Mouse (Mus musculus): ENCODE measurements at regions not wholly inside any gene's neighbourhood (a gene's known extent, or its start where the extent isn't known, plus 50 kb on each side); places are given as distances from the start of the nearest gene placed in this dataset.

- TF ChIP-seq POLR2A (IDR thresholded peaks at IDR 0.05; ENCODE audit: control insufficient read depth in 1 of 2, insufficient read depth in 1 of 2, low read depth in 1 of 2, low read length in 2 of 2, poor library complexity in 1 of 2) (no peak), ZC3H11A (IDR thresholded peaks at IDR 0.05; ENCODE audit: low read depth, low read length) (no peak), CHD1 (IDR thresholded peaks at IDR 0.05; ENCODE audit: low read depth, low read length) (no peak), TBP (IDR thresholded peaks at IDR 0.05; ENCODE audit: low read depth, low read length) (no peak), ZNF384 (IDR thresholded peaks at IDR 0.05; ENCODE audit: low read depth, low read length) (no peak), CTCF (IDR thresholded peaks at IDR 0.05 in 2 of 3, conservative IDR thresholded peaks at IDR 0.05 in 1 of 3; ENCODE audit: control insufficient read depth in 1 of 3, insufficient read depth in 1 of 3, low read depth in 2 of 3, low read length in 3 of 3, poor library complexity in 1 of 3, severe bottlenecking in 1 of 3) (no peak), CHD2 (IDR thresholded peaks at IDR 0.05; ENCODE audit: low read length) (no peak), TCF12 (IDR thresholded peaks at IDR 0.05; ENCODE audit: low read depth, low read length) (no peak), RCOR1 (IDR thresholded peaks at IDR 0.05; ENCODE audit: low read depth, low read length) (no peak), USF1 (IDR thresholded peaks at IDR 0.05; ENCODE audit: low read depth, low read length) (no peak), BHLHE40 (IDR thresholded peaks at IDR 0.05; ENCODE audit: borderline replicate concordance, low read depth, low read length) (no peak), ZKSCAN1 (IDR thresholded peaks at IDR 0.05; ENCODE audit: low read depth, low read length) (no peak)
These were observed 180.8 kb downstream of the Qk start for GRCm38 (mm10) chr17:10138847-10139246.
